Mouse (Mus musculus) heart, postnatal 0 days (tissue): ENCODE measurements around the gene Carmil1.

ENCODE experiments used
- CTCF ChIP-seq: IDR thresholded peaks from 2 replicates; pipeline ENCODE4 v1.5.1; 2016; ENCODE audit warnings: antibody characterized with exemption, control low read depth, low read depth
- EP300 ChIP-seq: IDR thresholded peaks from 2 replicates; pipeline ENCODE4 v1.6.1; 2016; ENCODE audit warnings: antibody characterized with exemption, low read depth

DNA sequence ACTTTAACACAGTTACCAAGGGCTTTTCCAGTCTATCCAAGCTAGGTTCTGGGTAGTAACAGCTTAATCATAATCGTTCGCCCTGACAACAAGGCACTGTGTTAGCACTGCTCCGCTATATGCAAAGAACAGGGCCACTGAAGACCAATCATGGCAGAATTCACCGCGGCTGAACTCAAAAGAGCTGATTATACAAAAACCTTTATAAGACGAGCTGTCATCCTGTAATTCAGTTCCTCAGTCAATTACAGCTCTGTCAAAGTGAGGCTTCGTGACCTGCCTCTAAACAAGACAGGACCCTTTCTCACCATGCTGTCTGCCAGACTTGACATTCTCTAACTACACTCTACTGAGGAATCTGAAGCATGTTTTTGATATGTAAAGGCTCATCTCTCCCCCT, 170.3 kb downstream of the Carmil1 start:
- TF ChIP-seq CTCF (no peak), EP300 (no peak)
